Mouse (Mus musculus): Measurements from ENCODE around the gene Mesp2. TPM values are rescaled to one million over a fixed set of nuclear protein-coding genes. Genes with fewer than 3 reads are reported as not detected.

Mesp2 gene
- polyA plus RNA-seq, 1 experiment, result 0.28 TPM

- no peaks in the 10 kb centered on the region for H3K27me3 ChIP-seq (replicated peaks; ENCODE audit: control insufficient read depth, insufficient read depth, low read length)
- peak; percentile 90 for DNase-seq
- peaks cover 4% of the 10 kb centered on the region; the same call in 1 of the 2 replicates for H3K4me1 ChIP-seq (ENCODE audit: control insufficient read depth, insufficient read depth, low read length)
- H3K4me3 ChIP-seq (ENCODE audit: insufficient read depth, low read depth, low read length), result no peak overlapping the region
- H3K27ac ChIP-seq (ENCODE audit: insufficient read depth, low read depth, low read length), result no peak overlapping the region
- WGBS, result 58% methylated on average over 3 of the region's 3 CpGs
- TF ChIP-seq POLR2A (IDR thresholded peaks at IDR 0.05; ENCODE audit: low read depth, low read length) (no peak), CTCF (conservative IDR thresholded peaks at IDR 0.05; ENCODE audit: insufficient read depth, insufficient read length, low read depth, low read length) (no peak)
- H3K36me3 ChIP-seq (ENCODE audit: control insufficient read depth, insufficient read depth, low read length), result peaks cover 2% of the 10 kb centered on the region; the same call in 1 of the 2 replicates
Observed at GRCm38 (mm10) chr7:79828341-79828740, 17.8 kb downstream of the Mesp2 start.

- Histone ChIP-seq H3K4me1 (ENCODE audit: control insufficient read depth, insufficient read depth, low read length) (peaks cover 12% of the 10 kb centered on the region; the same call in 1 of the 2 replicates), H3K27ac (ENCODE audit: insufficient read depth, low read depth, low read length) (0 out of 2 replicates have a peak overlapping the region, but pooled peaks have one; percentile 6), H3K27me3 (replicated peaks; ENCODE audit: control insufficient read depth, insufficient read depth, low read length) (no peaks in the 10 kb centered on the region), H3K36me3 (ENCODE audit: control insufficient read depth, insufficient read depth, low read length) (peaks cover 2% of the 10 kb centered on the region; the same call in 1 of the 2 replicates), H3K4me3 (ENCODE audit: insufficient read depth, low read depth, low read length) (no peak overlapping the region)
- TF ChIP-seq POLR2A (IDR thresholded peaks at IDR 0.05; ENCODE audit: low read depth, low read length) (no peak), CTCF (conservative IDR thresholded peaks at IDR 0.05; ENCODE audit: insufficient read depth, insufficient read length, low read depth, low read length) (no peak)
- WGBS, result 53% methylated on average over 6 of the region's 6 CpGs
- peak; percentile 15 for DNase-seq
Observed at GRCm38 (mm10) chr7:79831145-79831544, 20.6 kb downstream of the Mesp2 start.

GRCm38 (mm10) chr7:79831585-79831984, 21.1 kb downstream of the Mesp2 start:
- DNase-seq, result peak; percentile 68
- Histone ChIP-seq H3K27me3 (replicated peaks; ENCODE audit: control insufficient read depth, insufficient read depth, low read length) (no peaks in the 10 kb centered on the region), H3K4me1 (ENCODE audit: control insufficient read depth, insufficient read depth, low read length) (peaks cover 12% of the 10 kb centered on the region; the same call in 1 of the 2 replicates), H3K36me3 (ENCODE audit: control insufficient read depth, insufficient read depth, low read length) (no peaks in the 10 kb centered on the region; the same call in 1 of the 2 replicates), H3K4me3 (ENCODE audit: insufficient read depth, low read depth, low read length) (no peak overlapping the region), H3K27ac (ENCODE audit: insufficient read depth, low read depth, low read length) (peak overlapping the region; percentile 43; the same call in 1 of the 2 replicates)
- 35% methylated on average over 6 of the region's 6 CpGs for WGBS
- TF ChIP-seq CTCF (conservative IDR thresholded peaks at IDR 0.05; ENCODE audit: insufficient read depth, insufficient read length, low read depth, low read length) (no peak), POLR2A (IDR thresholded peaks at IDR 0.05; ENCODE audit: low read depth, low read length) (no peak)

- no peak overlapping the region for H3K27ac ChIP-seq (ENCODE audit: insufficient read depth, low read depth, low read length)
- TF ChIP-seq CTCF (conservative IDR thresholded peaks at IDR 0.05; ENCODE audit: insufficient read depth, insufficient read length, low read depth, low read length) (no peak), POLR2A (IDR thresholded peaks at IDR 0.05; ENCODE audit: low read depth, low read length) (no peak)
- no peak overlapping the region for H3K4me3 ChIP-seq (ENCODE audit: insufficient read depth, low read depth, low read length)
- H3K36me3 ChIP-seq (ENCODE audit: control insufficient read depth, insufficient read depth, low read length), result no peaks in the 10 kb centered on the region
- peaks cover 11% of the 10 kb centered on the region; the same call in 1 of the 2 replicates for H3K4me1 ChIP-seq (ENCODE audit: control insufficient read depth, insufficient read depth, low read length)
- H3K27me3 ChIP-seq (replicated peaks; ENCODE audit: control insufficient read depth, insufficient read depth, low read length), result no peaks in the 10 kb centered on the region
- no peak for DNase-seq
Observed at GRCm38 (mm10) chr7:79832980-79833379, 22.5 kb downstream of the Mesp2 start.

- peak; percentile 57 for DNase-seq
- WGBS, result 66% methylated on average over 6 of the region's 6 CpGs
- H3K4me1 ChIP-seq (ENCODE audit: control insufficient read depth, insufficient read depth, low read length), result peaks cover 9% of the 10 kb centered on the region; the same call in 1 of the 2 replicates
- no peaks in the 10 kb centered on the region for H3K36me3 ChIP-seq (ENCODE audit: control insufficient read depth, insufficient read depth, low read length)
- peak overlapping the region; percentile 28; the same call in 1 of the 2 replicates for H3K27ac ChIP-seq (ENCODE audit: insufficient read depth, low read depth, low read length)
- no peak overlapping the region for H3K4me3 ChIP-seq (ENCODE audit: insufficient read depth, low read depth, low read length)
- TF ChIP-seq POLR2A (IDR thresholded peaks at IDR 0.05; ENCODE audit: low read depth, low read length) (no peak), CTCF (conservative IDR thresholded peaks at IDR 0.05; ENCODE audit: insufficient read depth, insufficient read length, low read depth, low read length) (no peak)
- no peaks in the 10 kb centered on the region for H3K27me3 ChIP-seq (replicated peaks; ENCODE audit: control insufficient read depth, insufficient read depth, low read length)
Observed at GRCm38 (mm10) chr7:79835196-79835595, 24.7 kb downstream of the Mesp2 start.

- DNase-seq, result peak; percentile 90
- H3K36me3 ChIP-seq (ENCODE audit: control insufficient read depth, insufficient read depth, low read length), result no peaks in the 10 kb centered on the region
- peaks cover 9% of the 10 kb centered on the region; the same call in 1 of the 2 replicates for H3K4me1 ChIP-seq (ENCODE audit: control insufficient read depth, insufficient read depth, low read length)
- no peak for TF ChIP-seq POLR2A (IDR thresholded peaks at IDR 0.05; ENCODE audit: low read depth, low read length)
- no peak for TF ChIP-seq CTCF (conservative IDR thresholded peaks at IDR 0.05; ENCODE audit: insufficient read depth, insufficient read length, low read depth, low read length)
- 32% methylated on average over 2 of the region's 2 CpGs for WGBS
- H3K27me3 ChIP-seq (replicated peaks; ENCODE audit: control insufficient read depth, insufficient read depth, low read length), result no peaks in the 10 kb centered on the region
- no peak overlapping the region for H3K4me3 ChIP-seq (ENCODE audit: insufficient read depth, low read depth, low read length)
- H3K27ac ChIP-seq (ENCODE audit: insufficient read depth, low read depth, low read length), result no peak overlapping the region
Observed at GRCm38 (mm10) chr7:79837247-79837646, 26.7 kb downstream of the Mesp2 start.

- TF ChIP-seq CTCF (conservative IDR thresholded peaks at IDR 0.05; ENCODE audit: insufficient read depth, insufficient read length, low read depth, low read length) (no peak), POLR2A (IDR thresholded peaks at IDR 0.05; ENCODE audit: low read depth, low read length) (peak; percentile 89)
- no peaks in the 10 kb centered on the region for H3K27me3 ChIP-seq (replicated peaks; ENCODE audit: control insufficient read depth, insufficient read depth, low read length)
- H3K4me1 ChIP-seq (ENCODE audit: control insufficient read depth, insufficient read depth, low read length), result peaks cover 6% of the 10 kb centered on the region
- peak overlapping the region; percentile 44 for H3K27ac ChIP-seq (ENCODE audit: insufficient read depth, low read depth, low read length)
- no peaks in the 10 kb centered on the region for H3K36me3 ChIP-seq (ENCODE audit: control insufficient read depth, insufficient read depth, low read length)
- whole genome bisulfite sequencing, result 23% methylated on average over 7 of the region's 7 CpGs
- peak; percentile 88 for DNase-seq
- peak overlapping the region; percentile 59 for H3K4me3 ChIP-seq (ENCODE audit: insufficient read depth, low read depth, low read length)
Observed at GRCm38 (mm10) chr7:79842163-79842562, 31.6 kb downstream of the Mesp2 start.
